Mouse (Mus musculus): ENCODE measurements around the gene Acss1. TPM values are rescaled to one million over a fixed set of nuclear protein-coding genes. Genes with fewer than 3 reads are reported as not detected.

Gene Acss1
- polyA plus RNA-seq, 1 experiment from 2014 or later = 5.3 TPM

GRCm38 (mm10) chr2:150650511-150651074 lies 17.7 kb downstream of the Acss1 start:
- H3K4me3 ChIP-seq = no peak overlapping the region
- no peak overlapping the region for H3K27ac ChIP-seq
- H3K9ac ChIP-seq = no peak overlapping the region
- 11% methylated on average over 7 of the region's 7 CpGs for WGBS
- H3K4me2 ChIP-seq = no peak overlapping the region
- no peaks in the 10 kb centered on the region for H3K27me3 ChIP-seq
- ATAC-seq (ENCODE audit: insufficient number of reproducible peaks, insufficient read depth, low FRiP score, low TSS enrichment, low read depth) = no peak
- no peaks in the 10 kb centered on the region for H3K36me3 ChIP-seq
- H3K4me1 ChIP-seq = no peaks in the 10 kb centered on the region
- H3K9me3 ChIP-seq = no peaks in the 10 kb centered on the region

GRCm38 (mm10) chr2:150648300-150648895 lies 19.9 kb downstream of the Acss1 start:
- H3K27ac ChIP-seq = no peak overlapping the region
- H3K4me3 ChIP-seq = no peak overlapping the region
- no peak overlapping the region for H3K9ac ChIP-seq
- H3K36me3 ChIP-seq = no peaks in the 10 kb centered on the region
- H3K4me2 ChIP-seq = no peak overlapping the region
- H3K27me3 ChIP-seq = no peaks in the 10 kb centered on the region
- H3K4me1 ChIP-seq = no peaks in the 10 kb centered on the region
- 56% methylated on average over 13 of the region's 13 CpGs for WGBS
- no peak for ATAC-seq (ENCODE audit: insufficient number of reproducible peaks, insufficient read depth, low FRiP score, low TSS enrichment, low read depth)
- no peaks in the 10 kb centered on the region; the same call in 1 of the 2 replicates for H3K9me3 ChIP-seq

GRCm38 (mm10) chr2:150647681-150648299 lies 20.5 kb downstream of the Acss1 start:
- H3K27ac ChIP-seq = no peak overlapping the region
- H3K4me2 ChIP-seq = no peak overlapping the region
- no peak overlapping the region for H3K9ac ChIP-seq
- WGBS = 67% methylated on average over 14 of the region's 14 CpGs
- ATAC-seq (ENCODE audit: insufficient number of reproducible peaks, insufficient read depth, low FRiP score, low TSS enrichment, low read depth) = no peak
- H3K9me3 ChIP-seq = no peaks in the 10 kb centered on the region; the same call in 1 of the 2 replicates
- H3K36me3 ChIP-seq = no peaks in the 10 kb centered on the region
- no peaks in the 10 kb centered on the region for H3K27me3 ChIP-seq
- no peak overlapping the region for H3K4me3 ChIP-seq
- no peaks in the 10 kb centered on the region for H3K4me1 ChIP-seq

GRCm38 (mm10) chr2:150646411-150647121 lies 21.7 kb downstream of the Acss1 start:
- Histone ChIP-seq H3K27me3 (no peaks in the 10 kb centered on the region), H3K27ac (no peak overlapping the region), H3K36me3 (no peaks in the 10 kb centered on the region), H3K4me1 (no peaks in the 10 kb centered on the region), H3K4me2 (no peak overlapping the region), H3K9me3 (no peaks in the 10 kb centered on the region; the same call in 1 of the 2 replicates), H3K9ac (no peak overlapping the region), H3K4me3 (no peak overlapping the region)
- 90% methylated on average over 8 of the region's 8 CpGs for WGBS
- no peak for ATAC-seq (ENCODE audit: insufficient number of reproducible peaks, insufficient read depth, low FRiP score, low TSS enrichment, low read depth)

GRCm38 (mm10) chr2:150645225-150645624 lies 23.1 kb downstream of the Acss1 start:
- H3K4me2 ChIP-seq = no peak overlapping the region
- no peaks in the 10 kb centered on the region for H3K36me3 ChIP-seq
- H3K4me1 ChIP-seq = no peaks in the 10 kb centered on the region
- 90% methylated on average over 4 of the region's 4 CpGs for WGBS
- H3K27ac ChIP-seq = no peak overlapping the region
- no peaks in the 10 kb centered on the region; the same call in 1 of the 2 replicates for H3K9me3 ChIP-seq
- ATAC-seq (ENCODE audit: insufficient number of reproducible peaks, insufficient read depth, low FRiP score, low TSS enrichment, low read depth) = no peak
- no peak overlapping the region for H3K4me3 ChIP-seq
- no peak overlapping the region for H3K9ac ChIP-seq
- H3K27me3 ChIP-seq = no peaks in the 10 kb centered on the region

GRCm38 (mm10) chr2:150643726-150644415 lies 24.4 kb downstream of the Acss1 start:
- no peaks in the 10 kb centered on the region; the same call in 1 of the 2 replicates for H3K9me3 ChIP-seq
- peak; percentile 71 for ATAC-seq (ENCODE audit: insufficient number of reproducible peaks, insufficient read depth, low FRiP score, low TSS enrichment, low read depth)
- no peak overlapping the region for H3K9ac ChIP-seq
- no peaks in the 10 kb centered on the region for H3K36me3 ChIP-seq
- no peak overlapping the region for H3K4me3 ChIP-seq
- no peaks in the 10 kb centered on the region for H3K4me1 ChIP-seq
- WGBS = 30% methylated on average over 8 of the region's 8 CpGs
- peak overlapping the region; percentile 75 for H3K27ac ChIP-seq
- H3K4me2 ChIP-seq = no peak overlapping the region
- H3K27me3 ChIP-seq = no peaks in the 10 kb centered on the region

- Histone ChIP-seq H3K27ac (no peak overlapping the region), H3K27me3 (no peaks in the 10 kb centered on the region), H3K9me3 (no peaks in the 10 kb centered on the region; the same call in 1 of the 2 replicates), H3K4me1 (no peaks in the 10 kb centered on the region), H3K4me3 (no peak overlapping the region), H3K36me3 (no peaks in the 10 kb centered on the region), H3K9ac (no peak overlapping the region), H3K4me2 (no peak overlapping the region)
- ATAC-seq (ENCODE audit: insufficient number of reproducible peaks, insufficient read depth, low FRiP score, low TSS enrichment, low read depth) = no peak
- 88% methylated on average over 1 of the region's 1 CpGs for WGBS
Measured at GRCm38 (mm10) chr2:150643166-150643565, 25.1 kb downstream of the Acss1 start.

- Histone ChIP-seq H3K4me1 (no peaks in the 10 kb centered on the region), H3K4me3 (no peak overlapping the region), H3K9me3 (no peaks in the 10 kb centered on the region), H3K9ac (no peak overlapping the region), H3K36me3 (no peaks in the 10 kb centered on the region), H3K27ac (no peak overlapping the region), H3K27me3 (no peaks in the 10 kb centered on the region), H3K4me2 (no peak overlapping the region)
- ATAC-seq (ENCODE audit: insufficient number of reproducible peaks, insufficient read depth, low FRiP score, low TSS enrichment, low read depth) = no peak
- 41% methylated on average over 2 of the region's 2 CpGs for WGBS
Measured at GRCm38 (mm10) chr2:150638370-150638733, 29.9 kb downstream of the Acss1 start.

GRCm38 (mm10) chr2:150637702-150638369 lies 30.5 kb downstream of the Acss1 start:
- no peak for ATAC-seq (ENCODE audit: insufficient number of reproducible peaks, insufficient read depth, low FRiP score, low TSS enrichment, low read depth)
- 58% methylated on average over 6 of the region's 6 CpGs for WGBS
- H3K9ac ChIP-seq = no peak overlapping the region
- H3K9me3 ChIP-seq = no peaks in the 10 kb centered on the region
- H3K27ac ChIP-seq = no peak overlapping the region
- H3K4me1 ChIP-seq = no peaks in the 10 kb centered on the region
- H3K4me2 ChIP-seq = no peak overlapping the region
- no peaks in the 10 kb centered on the region for H3K27me3 ChIP-seq
- H3K4me3 ChIP-seq = no peak overlapping the region
- no peaks in the 10 kb centered on the region for H3K36me3 ChIP-seq

GRCm38 (mm10) chr2:150635877-150636446 lies 32.3 kb downstream of the Acss1 start:
- Histone ChIP-seq H3K9me3 (no peaks in the 10 kb centered on the region), H3K36me3 (no peaks in the 10 kb centered on the region), H3K27ac (no peak overlapping the region), H3K27me3 (no peaks in the 10 kb centered on the region), H3K4me2 (no peak overlapping the region), H3K4me3 (no peak overlapping the region), H3K9ac (no peak overlapping the region), H3K4me1 (no peaks in the 10 kb centered on the region)
- ATAC-seq (ENCODE audit: insufficient number of reproducible peaks, insufficient read depth, low FRiP score, low TSS enrichment, low read depth) = no peak
- WGBS = 80% methylated on average over 3 of the region's 3 CpGs

GRCm38 (mm10) chr2:150629255-150629654 lies 39.0 kb downstream of the Acss1 start:
- 81% methylated on average over 4 of the region's 4 CpGs for WGBS
- Histone ChIP-seq H3K4me3 (no peak overlapping the region), H3K36me3 (no peaks in the 10 kb centered on the region), H3K4me1 (no peaks in the 10 kb centered on the region), H3K9me3 (no peaks in the 10 kb centered on the region), H3K4me2 (no peak overlapping the region), H3K27ac (no peak overlapping the region), H3K9ac (no peak overlapping the region), H3K27me3 (no peaks in the 10 kb centered on the region)
- no peak for ATAC-seq (ENCODE audit: insufficient number of reproducible peaks, insufficient read depth, low FRiP score, low TSS enrichment, low read depth)
